In genomic region chr4:128895841-128896240, GRCm38 (mm10) we compare ENCODE assay signal across 26 mouse cellular contexts.
"Had no signal": no experiment of that assay in that cellular context is flagged by ENCODE, and none has a peak within 500 bp of the region (broad histone marks: within the 10 kb centered on the region; RNA-seq: fewer than 3 reads in every experiment).

No protein-coding gene starts in this region.

- H3K27me3 ChIP-seq: heart, embryonic 13.5 days; heart, embryonic 15.5 days; intestine, embryonic 15.5 days; limb, embryonic 13.5 days; limb, embryonic 15.5 days had no signal

- H3K36me3 ChIP-seq: heart, embryonic 15.5 days; intestine, embryonic 15.5 days; limb, embryonic 15.5 days; liver, embryonic 12.5 days had no signal

- ATAC-seq: hindbrain, embryonic 16.5 days; inflammation-experienced regulatory T-cells, adult 6 months; intestine, embryonic 15.5 days; intestine, postnatal 0 days; liver, embryonic 12.5 days had no signal

- H3K9me3 ChIP-seq: heart, embryonic 13.5 days; heart, embryonic 15.5 days; hindbrain, embryonic 10.5 days; hindbrain, embryonic 12.5 days; intestine, embryonic 15.5 days; limb, embryonic 13.5 days; limb, embryonic 15.5 days; liver, embryonic 12.5 days had no signal

- H3K27ac ChIP-seq: heart, adult 2 months; heart, embryonic 13.5 days; heart, embryonic 15.5 days; hindbrain, embryonic 10.5 days; hindbrain, embryonic 12.5 days; hindbrain, embryonic 14.5 days; intestine, embryonic 15.5 days; layer of hippocampus, adult 2 months; left cerebral cortex, adult 2 months; limb, embryonic 13.5 days; limb, embryonic 15.5 days; liver, embryonic 12.5 days; liver, embryonic 14.5 days had no signal

- H3K4me3 ChIP-seq: heart, adult 2 months; heart, embryonic 13.5 days; heart, embryonic 15.5 days; hindbrain, embryonic 10.5 days; hindbrain, embryonic 12.5 days; intestine, embryonic 15.5 days; layer of hippocampus, adult 2 months; left cerebral cortex, adult 2 months; limb, embryonic 13.5 days; limb, embryonic 15.5 days; liver, embryonic 12.5 days had no signal

- H3K9ac ChIP-seq: heart, embryonic 13.5 days; heart, embryonic 15.5 days; hindbrain, embryonic 12.5 days; hindbrain, embryonic 14.5 days; intestine, embryonic 15.5 days; limb, embryonic 13.5 days; limb, embryonic 15.5 days; liver, embryonic 12.5 days; liver, embryonic 14.5 days had no signal

- DNase-seq: gastrocnemius, postnatal 14 days; gastrocnemius, postnatal 36 days; heart, adult 11 months; heart, adult 2 months; heart, postnatal 14 days; heart, postnatal 4 days; kidney, adult 18-20 months; kidney, adult 8-10 months; kidney, postnatal 10 days; kidney, postnatal 4 days had no signal

- H3K4me2 ChIP-seq: heart, embryonic 11.5 days; heart, embryonic 13.5 days; heart, embryonic 15.5 days; hindbrain, embryonic 12.5 days; hindbrain, embryonic 14.5 days; intestine, embryonic 15.5 days; limb, embryonic 13.5 days; limb, embryonic 15.5 days; liver, embryonic 12.5 days had no signal
